Mouse (Mus musculus) kidney, adult 10 weeks (tissue): ENCODE data around the gene Zfp708. TPM values are rescaled to one million over a fixed set of nuclear protein-coding genes. Genes with fewer than 3 reads are reported as not detected.

Experiments
- polyA plus RNA-seq: library from polyadenylated mRNA; stranded (reverse); fragments of 350-450 nt; fragmentation: Illumina TruSeq; extraction: RNeasy Lipid Tissue Mini Kit (QIAGEN cat#74804); gene quantifications from one replicate; pipeline ENCODE4 v1.2.3, GENCODE M21; 2014; ENCODE audit warnings: low read depth, low replicate concordance

Zfp708 gene
- polyA plus RNA-seq: 14.0 TPM

DNA sequence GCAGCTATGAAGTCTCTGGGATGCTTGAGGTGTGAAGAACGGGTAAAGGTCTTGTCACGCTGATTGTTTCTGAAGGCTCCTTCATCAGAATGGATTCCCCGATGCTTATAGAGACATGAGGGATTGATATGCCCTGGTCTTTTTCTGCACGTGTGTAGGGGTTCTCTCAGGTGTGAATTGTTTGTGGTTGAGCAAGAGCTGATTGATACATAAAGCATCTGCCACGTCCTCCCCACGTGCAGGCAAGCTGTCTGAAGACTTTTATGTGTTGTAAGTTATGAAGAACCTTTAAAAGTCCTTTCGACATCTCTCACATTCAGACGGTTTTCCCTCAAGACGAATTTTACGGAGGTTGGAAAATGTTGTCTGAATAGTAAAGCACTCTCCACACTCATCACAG is at the start of gene Zfp708:
Zfp708 (minus strand) TSS at position 101 of the 400 bp plus-strand sequence.

DNA sequence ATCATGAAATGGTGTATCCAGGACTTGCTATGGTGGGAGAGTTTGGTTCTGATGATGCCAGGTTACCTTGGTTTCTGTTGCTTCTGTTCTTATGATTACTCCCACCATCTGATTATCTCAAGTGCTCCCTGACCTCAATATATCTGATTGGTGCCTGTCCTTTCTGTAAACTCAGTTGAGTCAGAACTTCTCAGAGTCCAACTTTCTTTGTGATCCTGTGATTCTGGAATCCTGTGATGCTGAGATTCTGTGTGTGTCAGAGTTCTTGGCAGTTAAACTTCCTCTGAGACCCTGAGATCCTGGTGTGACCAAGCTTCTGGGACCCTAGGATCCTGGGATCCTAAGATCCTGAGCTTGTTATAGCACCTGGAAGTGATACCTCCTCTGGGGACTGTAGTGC is 23.6 kb upstream of the Zfp708 start, which contains the start of gene Zfp759:
Zfp759 (plus strand) TSS at position 301 of the 400 bp plus-strand sequence.

DNA sequence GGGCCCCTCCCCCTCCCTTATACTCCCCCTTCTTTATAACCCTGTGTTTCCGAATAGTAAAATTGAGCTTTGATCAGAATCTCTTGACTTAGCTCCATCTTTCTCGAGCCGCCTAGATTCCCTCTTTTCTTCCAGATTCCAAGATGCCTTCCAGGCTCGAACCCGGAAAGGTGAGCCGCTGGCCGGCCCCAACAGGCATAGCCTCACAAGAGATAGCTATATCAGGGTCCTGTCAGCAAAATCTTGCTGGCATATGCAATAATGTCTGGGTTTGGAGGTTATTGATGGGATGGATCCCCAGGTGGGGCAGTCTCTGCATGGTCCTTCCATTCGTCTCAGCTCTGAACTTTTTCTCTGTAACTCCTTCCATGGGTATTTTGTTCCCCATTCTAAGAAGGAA is 18.4 kb upstream of the Zfp708 start, which contains the start of gene Rslcan18:
Rslcan18 (minus strand) TSS at position 101 of the 400 bp plus-strand sequence.

DNA sequence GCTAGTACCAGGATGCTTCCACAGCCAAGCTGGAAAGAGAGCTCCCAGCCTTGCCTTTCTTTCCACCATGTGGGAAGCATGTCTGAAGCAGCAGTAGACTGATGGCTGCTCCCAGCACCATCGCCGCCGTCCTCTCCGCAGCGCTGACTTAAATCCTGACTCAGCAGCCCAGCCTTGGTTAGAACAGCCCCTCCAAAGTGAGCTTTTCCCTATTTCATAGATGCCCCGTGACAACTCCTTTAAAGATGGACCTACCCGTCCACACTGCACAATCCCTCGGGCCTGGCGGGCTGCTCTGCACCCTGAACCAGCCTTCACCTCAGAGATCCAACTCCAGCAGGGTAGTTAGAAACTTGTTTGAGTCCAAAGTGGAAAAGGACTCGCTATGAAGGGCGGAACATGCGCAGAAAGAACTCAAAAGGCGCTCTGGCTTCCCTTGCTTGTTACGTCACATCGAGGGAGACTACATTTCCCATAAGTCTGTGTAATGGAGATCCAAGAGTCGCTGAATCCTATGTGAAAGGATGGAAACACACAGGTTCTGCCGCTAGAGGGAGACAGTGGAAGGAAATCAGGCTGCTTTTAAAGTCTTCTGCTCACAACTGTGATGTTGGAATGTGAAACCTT is 10.5 kb upstream of the Zfp708 start, which contains the start of gene Gm28557:
Gm28557 (minus strand) TSS at position 411 of the 627 bp plus-strand sequence.

DNA sequence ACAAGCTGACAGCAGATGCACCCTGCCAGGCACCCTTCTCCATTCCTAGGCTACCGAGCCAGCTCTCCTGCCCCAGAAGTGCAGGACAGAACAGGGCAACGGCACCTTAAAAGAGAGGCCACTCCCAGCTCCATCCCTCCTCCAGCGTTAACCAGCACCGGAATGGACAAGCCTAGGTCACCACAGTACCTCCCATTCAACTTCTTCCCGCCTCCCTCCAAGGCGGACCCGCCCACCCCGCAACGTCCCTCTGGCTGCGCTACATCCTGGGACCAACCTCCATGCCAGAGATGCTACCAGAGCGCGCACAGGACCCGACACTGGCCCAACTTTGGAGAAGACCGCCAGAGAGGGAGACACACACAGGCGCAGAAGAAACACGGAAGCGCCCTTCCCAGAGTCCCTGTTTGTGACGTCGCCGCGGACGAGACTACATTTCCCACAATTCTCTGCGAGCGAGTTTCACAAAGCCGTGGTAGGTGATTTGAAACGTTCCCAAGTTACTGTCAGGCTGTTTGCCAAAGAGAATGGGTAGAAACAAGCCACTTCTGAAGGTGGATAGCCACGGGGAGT is 36.9 kb downstream of the Zfp708 start, which contains the start of gene Zfp712:
Zfp712 (minus strand) TSS at position 385 of the 573 bp plus-strand sequence.

Other genes with a start within 250 kb of the Zfp708 start
- gene Gm10767, start 193.1 kb downstream of the Zfp708 start, polyA plus RNA-seq: 9.3 TPM
- 6.8 TPM for gene Zfp712, start 36.8 kb downstream of the Zfp708 start, polyA plus RNA-seq
- gene Gm28557, start 10.6 kb upstream of the Zfp708 start, polyA plus RNA-seq: 13.1 TPM
- 2.8 TPM for gene Rslcan18, start 18.3 kb upstream of the Zfp708 start, polyA plus RNA-seq
- gene Zfp759, start 23.7 kb upstream of the Zfp708 start, polyA plus RNA-seq: 16.3 TPM
- 16.8 TPM for gene Rsl1, start 75.2 kb upstream of the Zfp708 start, polyA plus RNA-seq
- 5.5 TPM for gene Zfp455, start 96.5 kb upstream of the Zfp708 start, polyA plus RNA-seq
- gene Zfp458, start 180.5 kb upstream of the Zfp708 start, polyA plus RNA-seq: 9.5 TPM
- gene Zfp457, start 208.5 kb upstream of the Zfp708 start, polyA plus RNA-seq: 2.1 TPM
- gene Zfp595, start 234.6 kb upstream of the Zfp708 start, polyA plus RNA-seq: 16.5 TPM